Mouse (Mus musculus): ENCODE measurements around the gene Fxyd2.

DNA sequence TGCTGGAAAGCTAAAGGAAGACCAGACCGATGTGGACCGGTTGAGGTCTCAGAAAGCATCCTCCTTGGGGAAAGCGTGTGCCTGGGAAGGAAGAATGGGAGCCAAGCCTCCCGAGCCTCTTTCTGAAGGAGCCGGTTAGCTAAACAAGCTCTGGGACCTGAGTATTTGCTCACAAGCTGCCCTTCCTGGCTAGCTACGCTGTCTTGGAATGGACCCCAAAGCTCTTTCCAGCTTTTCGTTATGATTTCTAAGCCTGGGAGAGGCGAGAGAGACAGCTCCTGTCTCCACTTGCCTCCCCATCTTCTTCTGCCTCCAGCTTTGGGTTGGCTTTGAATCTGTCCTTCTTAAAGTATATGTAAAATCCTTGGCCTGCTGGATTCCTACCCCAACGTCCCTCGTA, 54.6 kb downstream of the Fxyd2 start:
- TF ChIP-seq POLR2A (IDR thresholded peaks at IDR 0.05; ENCODE audit: control insufficient read depth, extremely low read depth, insufficient read depth, low read length, poor library complexity), result no peak
- TF ChIP-seq CTCF (IDR thresholded peaks at IDR 0.05; ENCODE audit: borderline replicate concordance, control insufficient read depth, extremely low read depth, insufficient read depth, low read length, poor library complexity), result no peak
